Mouse (Mus musculus) R1 (cell line): Measurements from ENCODE around the gene Trpm3.

ENCODE experiments used
- DNase-seq: peaks from one replicate; pipeline ENCODE4 v3.0.0-alpha.2; 2018; ENCODE audit warnings: low read depth, low spot score

Trpm3 gene

DNA sequence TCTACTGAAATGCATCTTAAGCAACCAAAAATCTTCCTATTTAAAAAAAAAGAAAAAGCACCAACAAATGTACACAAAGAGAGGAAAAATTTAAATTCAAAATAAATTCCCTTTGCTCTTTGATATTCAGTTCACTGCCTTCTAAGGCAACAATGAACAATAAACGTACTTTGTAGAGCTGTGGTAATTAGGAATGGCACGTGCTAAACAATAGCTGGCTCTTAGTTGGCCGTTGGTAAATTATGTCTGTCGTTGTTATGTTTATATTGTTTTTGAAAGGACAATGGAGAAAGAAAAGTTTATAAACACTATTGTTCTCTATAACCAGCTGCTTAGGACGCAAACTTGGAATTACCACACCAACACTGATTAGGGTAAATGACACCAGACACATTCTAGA is 782.1 kb downstream of the Trpm3 start:
- DNase-seq = no peak

DNA sequence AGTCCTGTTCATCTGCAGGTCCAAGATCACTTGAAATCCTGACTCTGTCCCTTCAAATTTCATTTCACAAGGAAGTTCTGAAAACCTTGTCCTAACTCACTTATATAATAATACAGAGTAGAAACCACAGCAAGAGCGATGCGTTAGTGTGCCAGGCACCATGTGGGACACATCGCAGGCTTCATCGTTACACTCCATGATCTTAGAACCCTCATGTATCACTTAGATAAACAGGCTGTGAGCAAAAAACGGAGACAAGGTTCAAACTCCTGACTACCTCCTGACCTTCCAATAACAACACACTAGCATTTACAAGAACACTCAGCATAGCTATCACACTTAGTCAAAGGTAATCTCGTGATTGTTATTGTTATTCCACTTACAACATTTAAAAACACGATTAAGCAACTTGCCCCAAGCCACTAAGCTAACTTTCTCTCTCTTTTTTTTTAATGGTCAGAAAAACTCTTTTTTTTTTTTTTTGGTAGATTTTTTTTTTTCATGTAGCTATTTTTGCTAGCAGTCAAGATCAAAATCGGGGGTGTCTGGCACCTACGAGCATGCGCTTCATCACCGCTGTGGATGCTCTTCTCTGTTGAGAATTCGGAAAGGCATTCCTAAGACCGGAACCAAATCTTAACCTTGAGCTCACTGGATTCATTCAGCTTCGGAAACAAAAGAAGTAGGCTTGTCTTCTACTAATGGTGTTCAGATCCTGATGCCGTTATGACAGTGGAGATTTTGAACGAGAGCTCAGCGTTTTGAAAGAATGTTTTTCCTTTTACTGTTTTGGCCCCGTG is 784.2 kb downstream of the Trpm3 start:
- peak; percentile 64 for DNase-seq

- DNase-seq = no peak
Observed at GRCm38 (mm10) chr19:22925284-22925683, 786.4 kb downstream of the Trpm3 start.

DNA sequence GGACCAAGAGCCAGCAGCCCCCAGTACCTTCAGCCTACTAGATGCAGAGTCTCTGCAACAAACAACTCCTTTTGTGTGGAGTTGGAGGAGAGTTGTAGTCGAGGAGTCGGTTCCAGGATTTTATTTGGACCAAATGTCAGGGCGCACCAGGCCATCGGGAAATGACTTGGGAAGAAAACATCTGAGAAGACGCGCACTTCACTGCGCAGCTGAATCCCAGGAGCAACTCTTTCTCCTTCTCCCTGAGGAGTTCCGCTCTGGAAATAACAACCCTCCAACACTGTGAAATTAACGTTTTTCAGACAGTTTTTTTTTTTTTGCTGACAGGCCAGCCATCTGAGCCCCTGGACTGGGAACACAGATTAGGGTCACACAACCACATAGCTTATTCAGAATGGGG is 787.9 kb downstream of the Trpm3 start:
- DNase-seq = no peak

DNA sequence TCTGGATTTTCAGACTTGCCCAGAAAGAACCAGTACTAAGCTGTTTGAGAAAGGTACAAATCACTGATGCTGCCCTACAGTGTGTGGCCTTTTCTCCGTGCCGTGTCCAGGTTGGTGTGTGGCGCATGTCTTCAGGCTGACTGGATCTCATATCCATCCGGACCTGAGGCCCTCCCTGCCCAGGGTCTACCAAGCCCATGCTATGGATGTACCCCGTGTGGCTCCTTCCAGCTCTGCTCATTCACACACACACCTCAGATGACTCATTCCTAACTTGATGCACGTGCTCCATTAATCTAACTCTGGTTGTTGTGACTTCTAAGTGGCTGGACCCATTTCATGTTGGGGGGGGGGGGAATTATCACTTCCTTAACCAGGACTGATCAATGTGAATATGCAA is 789.5 kb downstream of the Trpm3 start:
- DNase-seq = no peak

DNA sequence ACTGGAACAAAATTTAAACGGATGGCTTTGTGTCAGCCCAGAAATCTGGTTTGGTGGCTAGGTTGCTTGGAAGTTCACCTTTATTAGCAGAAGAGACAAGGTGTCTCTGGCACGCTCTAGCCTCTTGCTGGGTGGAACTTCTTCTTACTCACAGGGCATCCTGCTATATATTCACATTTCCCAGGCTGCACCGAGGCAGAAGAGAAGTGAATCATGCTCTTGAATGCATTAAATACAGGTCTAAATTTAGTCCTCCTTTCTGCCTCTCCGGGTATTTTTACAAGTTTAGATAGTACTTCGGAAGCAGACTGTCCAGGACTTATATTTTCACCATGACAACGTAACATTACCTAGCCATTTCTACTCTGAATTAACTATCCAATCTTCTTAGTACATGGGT is 790.9 kb downstream of the Trpm3 start:
- DNase-seq = no peak

GRCm38 (mm10) chr19:22930368-22930834 is 791.6 kb downstream of the Trpm3 start:
- no peak for DNase-seq

- DNase-seq = no peak
Observed at GRCm38 (mm10) chr19:22931006-22931405, 792.2 kb downstream of the Trpm3 start.

DNA sequence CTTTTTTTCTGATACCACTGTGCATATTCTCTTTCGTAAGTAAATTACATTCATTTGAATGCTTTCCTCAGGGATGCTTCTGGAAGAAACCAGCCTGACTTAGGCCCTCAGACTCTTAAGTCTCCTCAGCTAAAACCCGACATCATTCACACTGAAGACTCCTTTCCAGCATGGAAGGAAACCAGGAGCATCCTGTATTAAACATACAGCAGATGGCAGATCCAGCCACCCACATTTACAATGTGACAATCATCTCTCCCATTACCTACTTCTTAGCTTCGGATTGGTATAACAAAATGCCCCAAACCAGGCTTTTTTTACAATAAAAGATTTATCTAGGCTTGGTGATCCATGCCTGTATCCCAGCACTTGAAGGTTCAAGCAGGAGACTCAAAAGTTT is 796.2 kb downstream of the Trpm3 start:
- no peak for DNase-seq

DNA sequence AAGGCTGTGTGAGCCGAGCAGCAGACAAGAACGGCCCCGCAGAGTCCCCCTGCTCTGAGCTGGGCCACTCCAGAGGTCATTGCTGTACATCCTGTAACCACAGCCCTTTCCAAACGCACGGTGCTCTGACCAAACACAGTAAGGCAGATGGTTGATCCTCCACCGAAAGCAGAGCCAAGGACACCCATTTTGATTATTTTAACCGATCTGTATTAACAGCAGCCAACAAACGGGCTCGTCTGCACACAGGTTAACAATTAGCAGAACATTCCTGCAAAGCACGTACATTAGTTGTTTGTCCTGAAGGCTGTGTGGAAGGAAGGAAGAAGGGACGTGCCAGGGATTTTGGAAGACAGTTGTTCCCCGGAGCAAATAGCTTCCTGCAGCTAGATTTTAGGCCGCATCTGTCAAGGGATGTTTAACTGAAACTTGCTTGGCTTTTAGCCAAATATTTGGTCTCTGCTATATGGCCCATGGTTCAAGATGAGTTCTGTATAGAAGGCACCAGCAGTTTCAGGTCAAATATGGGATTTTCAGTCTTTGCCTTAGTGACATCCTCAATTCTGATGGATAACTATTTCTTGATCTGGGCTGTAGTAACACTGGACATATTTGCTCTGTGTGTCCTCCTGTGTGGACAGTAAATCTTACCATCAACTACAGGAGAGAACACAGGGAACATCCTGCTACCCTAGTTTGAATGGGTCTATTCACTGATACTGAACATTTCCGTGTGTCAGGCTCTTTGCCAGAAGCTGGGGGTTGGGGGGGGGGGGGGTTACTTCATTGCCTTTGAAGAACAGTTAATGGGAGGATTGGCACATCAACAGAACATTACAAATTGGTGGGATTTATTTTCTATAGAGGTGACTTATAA is 800.2 kb downstream of the Trpm3 start:
- no peak for DNase-seq

DNA sequence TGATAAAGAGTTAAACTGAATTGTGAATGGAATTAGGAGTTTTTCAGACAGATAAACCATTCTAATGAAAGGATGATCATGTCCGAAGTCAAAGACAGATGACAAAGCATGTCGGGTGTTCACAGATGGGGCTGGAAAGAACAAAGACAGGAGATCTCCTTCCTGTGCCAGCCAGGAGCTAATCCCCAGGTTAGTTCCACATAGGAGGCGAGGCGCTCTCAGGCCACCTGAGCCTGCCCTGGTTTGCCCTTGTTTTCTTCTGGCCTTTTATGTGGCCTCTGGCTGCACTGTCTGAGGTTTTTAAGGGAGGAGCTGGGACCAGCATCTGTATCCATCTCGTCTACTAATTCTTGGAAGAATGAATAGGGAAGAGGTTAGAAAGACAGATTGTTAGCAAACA is 801.0 kb downstream of the Trpm3 start:
- no peak for DNase-seq

GRCm38 (mm10) chr19:22940487-22940886 is 801.6 kb downstream of the Trpm3 start:
- no peak for DNase-seq

GRCm38 (mm10) chr19:22940956-22941355 is 802.1 kb downstream of the Trpm3 start:
- DNase-seq = no peak

DNA sequence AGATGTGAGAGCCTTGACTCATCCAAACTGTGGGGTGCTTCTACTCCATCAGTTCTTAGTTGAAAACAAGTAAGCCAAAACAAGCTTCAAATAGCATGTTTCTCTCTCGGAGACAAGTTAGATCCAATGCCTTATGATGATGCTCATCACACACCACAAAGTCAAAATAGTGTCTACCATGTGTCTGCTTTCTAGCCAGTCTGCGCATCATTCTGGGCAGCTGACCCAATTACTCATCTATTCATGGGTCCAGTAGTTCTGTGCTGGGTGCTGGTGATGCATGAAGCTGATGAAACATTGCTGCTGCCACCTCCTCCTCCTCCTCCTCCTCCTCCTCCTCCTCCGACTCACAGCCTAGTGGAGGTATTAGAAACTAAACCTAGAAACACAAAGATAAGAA is 813.6 kb downstream of the Trpm3 start:
- DNase-seq = no peak

GRCm38 (mm10) chr19:22953191-22953590 is 814.3 kb downstream of the Trpm3 start:
- DNase-seq = no peak

DNA sequence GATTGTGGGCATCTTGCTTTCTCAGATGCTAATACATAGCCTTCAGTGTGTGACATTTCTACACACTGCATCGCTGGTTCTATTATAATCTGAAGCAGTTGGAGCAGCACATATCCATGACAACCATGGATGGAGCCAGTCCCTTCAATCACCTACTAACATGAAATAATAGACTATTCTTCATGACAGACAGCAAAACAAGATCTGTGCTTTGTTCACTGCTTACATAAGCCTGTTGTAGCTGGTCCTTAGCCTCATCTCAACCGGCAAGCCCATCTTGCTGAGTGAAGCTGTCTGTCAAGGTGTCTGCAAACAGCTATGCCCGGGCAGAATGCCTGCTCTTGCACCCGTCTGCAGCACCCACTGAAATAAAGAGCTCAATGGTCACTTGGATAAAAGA is 819.6 kb downstream of the Trpm3 start:
- no peak for DNase-seq

GRCm38 (mm10) chr19:22960450-22961265 is 821.8 kb downstream of the Trpm3 start:
- no peak for DNase-seq

DNA sequence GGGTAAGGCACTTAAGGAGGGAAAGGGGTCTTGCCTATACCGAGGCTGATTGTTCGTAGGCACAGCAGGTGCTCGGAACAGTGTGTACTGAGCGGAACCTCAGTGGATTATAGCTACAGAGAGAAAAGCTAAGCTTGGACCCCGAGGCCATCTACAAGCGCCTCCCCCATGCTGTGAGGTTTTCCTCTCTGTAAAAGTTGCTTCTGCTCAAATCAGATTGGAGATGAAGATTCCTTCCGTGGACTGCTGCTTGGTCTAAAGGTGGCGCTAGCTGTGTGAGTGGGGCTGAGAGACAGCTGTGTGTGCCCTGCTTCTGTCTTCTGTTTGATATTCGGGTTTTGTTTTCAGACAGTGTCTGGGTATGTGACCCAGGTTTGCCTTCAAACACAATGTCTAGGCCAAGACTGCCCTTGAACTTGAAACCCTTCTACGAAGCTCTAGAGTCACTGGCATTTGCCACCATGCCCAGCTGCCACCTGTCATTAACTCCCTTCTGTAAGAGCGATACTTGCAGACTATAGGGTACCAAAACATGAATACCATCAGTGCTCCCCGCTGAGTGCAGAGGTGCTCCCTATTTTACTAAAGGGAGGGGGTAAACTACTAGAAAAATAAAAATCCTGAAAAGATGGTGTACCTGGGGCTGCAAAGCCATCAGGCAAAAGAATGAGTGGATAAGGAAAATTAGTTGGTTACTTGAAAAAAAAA is 823.3 kb downstream of the Trpm3 start:
- DNase-seq = peak; percentile 68

DNA sequence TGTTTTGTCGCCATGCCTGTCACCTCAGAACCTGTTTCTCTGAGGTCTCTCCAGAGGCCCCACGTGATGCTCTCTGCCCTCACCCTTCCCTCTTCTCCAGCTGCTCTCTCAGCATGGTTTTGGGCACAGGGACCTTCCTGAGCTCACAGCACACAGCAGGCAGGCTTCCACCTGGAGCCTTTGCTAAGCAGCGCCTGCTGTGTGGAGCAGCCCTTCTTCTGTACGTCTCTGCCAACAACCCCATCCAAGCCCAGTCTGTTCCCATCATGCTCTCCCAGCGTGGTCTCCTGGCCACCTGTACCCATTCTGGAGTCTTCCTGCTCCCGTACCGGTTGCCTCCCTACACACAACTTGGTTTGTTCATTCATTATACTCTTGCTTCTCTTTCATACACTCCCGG is 823.9 kb downstream of the Trpm3 start:
- DNase-seq = no peak

GRCm38 (mm10) chr19:22963726-22964398 is 825.0 kb downstream of the Trpm3 start:
- no peak for DNase-seq

DNA sequence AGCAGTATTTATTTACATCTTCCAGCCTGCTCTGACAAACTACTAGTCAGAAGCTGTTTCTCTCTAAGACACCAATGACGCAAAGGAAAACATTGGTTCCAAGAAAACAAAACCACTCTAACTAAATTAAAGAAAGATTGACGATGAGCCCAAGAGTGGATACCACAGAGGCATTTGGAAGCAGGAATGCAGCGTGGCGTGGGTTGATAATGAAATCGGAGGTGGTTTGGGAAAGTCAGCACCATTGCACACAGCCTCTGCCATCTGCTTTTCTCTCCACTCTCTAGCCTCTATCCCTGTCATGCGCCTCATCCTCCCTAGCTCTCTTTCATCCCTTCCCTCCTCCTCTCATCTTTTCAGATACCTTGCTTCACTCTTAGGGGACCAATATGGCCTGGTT is 826.6 kb downstream of the Trpm3 start:
- no peak for DNase-seq
